Mouse (Mus musculus): ENCODE results near the gene Ncf4. TPM values are rescaled to one million over a fixed set of nuclear protein-coding genes. Genes with fewer than 3 reads are reported as not detected.
"Not testable (repeated sequence)": the region's sequence is repeated elsewhere in the genome, so short reads cannot be mapped to it uniquely, and the experiment has no call there.

Gene Ncf4
- polyA plus RNA-seq, 1 experiment from 2014 or later = 2.6 TPM

- peaks cover 20% of the 10 kb centered on the region; the same call in 1 of the 2 replicates for H3K27me3 ChIP-seq
- H3K9ac ChIP-seq = no peak overlapping the region
- no peak overlapping the region for H3K27ac ChIP-seq
- no peak for ATAC-seq (ENCODE audit: low FRiP score)
- H3K36me3 ChIP-seq (replicated peaks) = no peaks in the 10 kb centered on the region
- 86% methylated on average over 10 of the region's 10 CpGs for WGBS
- H3K4me3 ChIP-seq (replicated peaks) = no peak overlapping the region
- no peaks in the 10 kb centered on the region for H3K9me3 ChIP-seq
- H3K4me2 ChIP-seq = no peak overlapping the region
- no peaks in the 10 kb centered on the region for H3K4me1 ChIP-seq
These were observed 13.8 kb downstream of the Ncf4 start for GRCm38 (mm10) chr15:78258246-78258865.

GRCm38 (mm10) chr15:78260668-78261333 is 16.2 kb downstream of the Ncf4 start:
- 78% methylated on average over 13 of the region's 13 CpGs for WGBS
- no peak overlapping the region for H3K4me2 ChIP-seq
- no peak overlapping the region for H3K27ac ChIP-seq

GRCm38 (mm10) chr15:78263286-78263685 is 18.7 kb downstream of the Ncf4 start:
- Histone ChIP-seq H3K9ac (no peak overlapping the region), H3K36me3 (replicated peaks) (no peaks in the 10 kb centered on the region), H3K9me3 (no peaks in the 10 kb centered on the region), H3K27ac (no peak overlapping the region), H3K4me2 (no peak overlapping the region), H3K4me3 (replicated peaks) (no peak overlapping the region), H3K27me3 (no peaks in the 10 kb centered on the region), H3K4me1 (no peaks in the 10 kb centered on the region)
- no peak for ATAC-seq (ENCODE audit: low FRiP score)
- WGBS = 65% methylated on average over 3 of the region's 3 CpGs

More at GRCm38 (mm10) chr15:78260668-78261333, 16.2 kb downstream of the Ncf4 start:
- Histone ChIP-seq H3K4me1 (no peaks in the 10 kb centered on the region), H3K9me3 (no peaks in the 10 kb centered on the region), H3K27me3 (0 out of 2 replicates have a peak, but pooled peaks cover 2% of the 10 kb centered on the region), H3K4me3 (replicated peaks) (no peak overlapping the region), H3K9ac (no peak overlapping the region), H3K36me3 (replicated peaks) (no peaks in the 10 kb centered on the region)
- no peak for ATAC-seq (ENCODE audit: low FRiP score)

GRCm38 (mm10) chr15:78267441-78267840 is 22.8 kb downstream of the Ncf4 start:
- WGBS = 89% methylated on average over 10 of the region's 10 CpGs
- Histone ChIP-seq H3K4me2 (no peak overlapping the region), H3K27me3 (no peaks in the 10 kb centered on the region), H3K4me3 (replicated peaks) (no peak overlapping the region), H3K4me1 (no peaks in the 10 kb centered on the region), H3K36me3 (replicated peaks) (no peaks in the 10 kb centered on the region), H3K27ac (no peak overlapping the region), H3K9ac (no peak overlapping the region), H3K9me3 (no peaks in the 10 kb centered on the region)
- ATAC-seq (ENCODE audit: low FRiP score) = no peak

- H3K9me3 ChIP-seq = no peaks in the 10 kb centered on the region
- H3K4me1 ChIP-seq = no peaks in the 10 kb centered on the region
- no peak overlapping the region for H3K4me2 ChIP-seq
- no peak overlapping the region for H3K4me3 ChIP-seq (replicated peaks)
- H3K27ac ChIP-seq = no peak overlapping the region
- no peaks in the 10 kb centered on the region for H3K36me3 ChIP-seq (replicated peaks)
- WGBS = 73% methylated on average over 4 of the region's 4 CpGs
- no peak overlapping the region for H3K9ac ChIP-seq
- no peak for ATAC-seq (ENCODE audit: low FRiP score)
- no peaks in the 10 kb centered on the region for H3K27me3 ChIP-seq
These were observed 23.3 kb downstream of the Ncf4 start for GRCm38 (mm10) chr15:78267865-78268264.

GRCm38 (mm10) chr15:78271208-78271607 is 26.6 kb downstream of the Ncf4 start:
- no peaks in the 10 kb centered on the region for H3K9me3 ChIP-seq
- H3K27ac ChIP-seq = no peak overlapping the region
- H3K9ac ChIP-seq = no peak overlapping the region
- no peaks in the 10 kb centered on the region for H3K27me3 ChIP-seq
- H3K4me3 ChIP-seq (replicated peaks) = no peak overlapping the region
- H3K36me3 ChIP-seq (replicated peaks) = no peaks in the 10 kb centered on the region
- no peak overlapping the region for H3K4me2 ChIP-seq
- no peaks in the 10 kb centered on the region for H3K4me1 ChIP-seq
- ATAC-seq (ENCODE audit: low FRiP score) = no peak

GRCm38 (mm10) chr15:78278308-78278707 is 33.7 kb downstream of the Ncf4 start:
- no peaks in the 10 kb centered on the region for H3K9me3 ChIP-seq
- no peaks in the 10 kb centered on the region for H3K4me1 ChIP-seq
- H3K27ac ChIP-seq = no peak overlapping the region
- no peak overlapping the region for H3K9ac ChIP-seq
- WGBS = 84% methylated on average over 2 of the region's 2 CpGs
- H3K4me2 ChIP-seq = no peak overlapping the region
- H3K36me3 ChIP-seq (replicated peaks) = no peaks in the 10 kb centered on the region
- ATAC-seq (ENCODE audit: low FRiP score) = no peak
- no peaks in the 10 kb centered on the region for H3K27me3 ChIP-seq
- no peak overlapping the region for H3K4me3 ChIP-seq (replicated peaks)

- H3K9ac ChIP-seq = no peak overlapping the region
- WGBS = 84% methylated on average over 5 of the region's 5 CpGs
- no peak for ATAC-seq (ENCODE audit: low FRiP score)
- no peak overlapping the region for H3K27ac ChIP-seq
- peaks cover 3% of the 10 kb centered on the region for H3K4me1 ChIP-seq
- no peaks in the 10 kb centered on the region for H3K9me3 ChIP-seq
- H3K36me3 ChIP-seq (replicated peaks) = no peaks in the 10 kb centered on the region
- no peak overlapping the region for H3K4me2 ChIP-seq
- no peaks in the 10 kb centered on the region for H3K27me3 ChIP-seq
- no peak overlapping the region for H3K4me3 ChIP-seq (replicated peaks)
These were observed 43.3 kb downstream of the Ncf4 start for GRCm38 (mm10) chr15:78287941-78288340.

- H3K4me1 ChIP-seq; H3K4me2 ChIP-seq; H3K9me3 ChIP-seq; H3K27me3 ChIP-seq; H3K9ac ChIP-seq; ATAC-seq (ENCODE audit: low FRiP score); H3K27ac ChIP-seq; H3K36me3 ChIP-seq (replicated peaks); H3K4me3 ChIP-seq (replicated peaks): not testable (repeated sequence)
- 82% methylated on average over 5 of the region's 5 CpGs for WGBS
These were observed 45.2 kb downstream of the Ncf4 start for GRCm38 (mm10) chr15:78289775-78290174.

- not testable (repeated sequence) for H3K9me3 ChIP-seq; H3K4me3 ChIP-seq (replicated peaks); H3K27me3 ChIP-seq; H3K9ac ChIP-seq; H3K36me3 ChIP-seq (replicated peaks); ATAC-seq (ENCODE audit: low FRiP score); H3K4me1 ChIP-seq; H3K27ac ChIP-seq; H3K4me2 ChIP-seq
- WGBS = 13% methylated on average over 2 of the region's 2 CpGs
These were observed 48.6 kb downstream of the Ncf4 start for GRCm38 (mm10) chr15:78293228-78293627.

- WGBS = 86% methylated on average over 4 of the region's 4 CpGs
- no peak overlapping the region for H3K4me2 ChIP-seq
- no peaks in the 10 kb centered on the region for H3K36me3 ChIP-seq (replicated peaks)
- peaks cover 4% of the 10 kb centered on the region for H3K4me1 ChIP-seq
- H3K27ac ChIP-seq = no peak overlapping the region
- no peak overlapping the region for H3K4me3 ChIP-seq (replicated peaks)
- H3K9me3 ChIP-seq = no peaks in the 10 kb centered on the region
- no peaks in the 10 kb centered on the region for H3K27me3 ChIP-seq
- ATAC-seq (ENCODE audit: low FRiP score) = no peak
- no peak overlapping the region for H3K9ac ChIP-seq
These were observed 49.1 kb downstream of the Ncf4 start for GRCm38 (mm10) chr15:78293716-78294115.

- no peaks in the 10 kb centered on the region for H3K27me3 ChIP-seq
- H3K4me3 ChIP-seq (replicated peaks) = no peak overlapping the region
- no peaks in the 10 kb centered on the region for H3K4me1 ChIP-seq
- H3K27ac ChIP-seq = no peak overlapping the region
- no peaks in the 10 kb centered on the region for H3K9me3 ChIP-seq
- ATAC-seq (ENCODE audit: low FRiP score) = no peak
- no peak overlapping the region for H3K9ac ChIP-seq
- 94% methylated on average over 1 of the region's 1 CpGs for WGBS
- H3K36me3 ChIP-seq (replicated peaks) = no peaks in the 10 kb centered on the region
- H3K4me2 ChIP-seq = no peak overlapping the region
These were observed 54.0 kb downstream of the Ncf4 start for GRCm38 (mm10) chr15:78298558-78298957.

GRCm38 (mm10) chr15:78299641-78300040 is 55.0 kb downstream of the Ncf4 start:
- H3K4me2 ChIP-seq = no peak overlapping the region
- H3K9ac ChIP-seq = no peak overlapping the region
- no peaks in the 10 kb centered on the region for H3K36me3 ChIP-seq (replicated peaks)
- no peaks in the 10 kb centered on the region for H3K4me1 ChIP-seq
- no peaks in the 10 kb centered on the region for H3K9me3 ChIP-seq
- no peak overlapping the region for H3K4me3 ChIP-seq (replicated peaks)
- 77% methylated on average over 3 of the region's 3 CpGs for WGBS
- no peak for ATAC-seq (ENCODE audit: low FRiP score)
- no peak overlapping the region for H3K27ac ChIP-seq
- H3K27me3 ChIP-seq = no peaks in the 10 kb centered on the region
